Mouse (Mus musculus) embryonic facial prominence, embryonic 15.5 days (tissue): ENCODE measurements around the gene Hif3a. TPM values are rescaled to one million over a fixed set of nuclear protein-coding genes. Genes with fewer than 3 reads are reported as not detected.

Experiments
- ATAC-seq: fragments of 200-750 bp; cut with Nextera tagmentation; 2 replicates; pipeline ENCODE4 v1.8.0; 2017; ENCODE audit warnings: low read depth, moderate TSS enrichment; ENCODE audit not compliant: insufficient number of reproducible peaks, low FRiP score, low TSS enrichment
- H3K27ac ChIP-seq: fragments of 300-500 bp; sonication (generic); replicated peaks from 2 replicates; pipeline ENCODE4 v1.5.1; 2015; ENCODE audit warnings: mild to moderate bottlenecking, inconsistent platforms
- H3K27me3 ChIP-seq: fragments of 300-500 bp; sonication (generic); 2 replicates; pipeline ENCODE4 v1.6.1; 2015; ENCODE audit warnings: inconsistent platforms
- H3K36me3 ChIP-seq: fragments of 300-500 bp; sonication (generic); 2 replicates; pipeline ENCODE4 v1.6.1; 2015; ENCODE audit warnings: mild to moderate bottlenecking, inconsistent platforms
- H3K4me1 ChIP-seq: fragments of 300-500 bp; sonication (generic); 2 replicates; pipeline ENCODE4 v1.6.1; 2015; ENCODE audit warnings: inconsistent platforms
- H3K4me2 ChIP-seq: fragments of 300-500 bp; sonication (generic); replicated peaks from 2 replicates; pipeline ENCODE4 v1.6.1; 2015; ENCODE audit warnings: mild to moderate bottlenecking, inconsistent platforms
- H3K4me3 ChIP-seq: fragments of 300-500 bp; sonication (generic); replicated peaks from 2 replicates; pipeline ENCODE4 v1.5.1; 2015; ENCODE audit warnings: mild to moderate bottlenecking, inconsistent platforms
- H3K9ac ChIP-seq: fragments of 300-500 bp; sonication (generic); 2 replicates; pipeline ENCODE4 v1.6.1; 2015; ENCODE audit warnings: inconsistent platforms
- H3K9me3 ChIP-seq: fragments of 300-500 bp; sonication (generic); replicated peaks from 2 replicates; pipeline ENCODE4 v1.6.1; 2016; ENCODE audit warnings: inconsistent platforms
- WGBS: fragments of 180-500 bp; shearing (Covaris S2); methylation state at CpG from one replicate; pipeline ENCODE4 v1.1.7; 2015; 5-methylcytosine and 5-hydroxymethylcytosine counted together
- polyA plus RNA-seq: library from polyadenylated mRNA; unstranded; fragments of >200 nt; fragmentation: Nextera tagmentation; extraction: Ambion mirVana; gene quantifications from 2 replicates; pipeline ENCODE4 v1.2.1, GENCODE M21; 2015

Hif3a gene
- polyA plus RNA-seq, 1 experiment from 2014 or later = 31.2 TPM

DNA sequence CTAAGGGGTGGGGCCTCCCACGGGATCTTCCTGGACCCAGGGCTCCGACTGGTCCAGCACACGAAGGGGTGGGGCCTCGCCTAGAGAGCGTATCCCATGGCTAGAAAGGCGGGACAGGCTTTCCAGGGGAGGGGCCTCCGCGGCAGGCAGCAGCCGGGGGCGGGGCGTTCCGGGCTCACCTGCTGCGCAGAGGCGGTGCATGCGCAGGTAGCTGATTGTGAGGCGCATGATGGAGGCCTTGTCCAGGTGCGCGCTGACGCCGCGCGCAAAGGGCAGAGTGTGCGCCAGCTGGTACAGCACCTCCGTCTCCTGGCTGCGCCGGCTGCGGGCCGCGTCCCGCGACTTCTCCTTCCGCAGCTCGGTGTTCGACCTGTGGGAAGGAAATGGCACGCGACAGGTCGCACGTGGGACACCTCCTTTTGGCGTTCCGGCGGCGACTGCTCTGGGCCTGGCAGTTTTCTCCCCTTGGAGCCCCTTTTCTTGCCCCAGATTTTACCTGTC, 6.1 kb downstream of the Hif3a start:
- H3K4me2 ChIP-seq = peak overlapping the region; percentile 82
- peak; percentile 77 for ATAC-seq
- H3K36me3 ChIP-seq = peaks cover 26% of the 10 kb centered on the region
- H3K27ac ChIP-seq = peak overlapping the region; percentile 97
- WGBS = under 1% methylated on average over 42 of the region's 42 CpGs
- no peaks in the 10 kb centered on the region for H3K9me3 ChIP-seq
- H3K4me3 ChIP-seq = peak overlapping the region; percentile 51
- no peaks in the 10 kb centered on the region for H3K27me3 ChIP-seq
- peak overlapping the region; percentile 33 for H3K9ac ChIP-seq
- H3K4me1 ChIP-seq = peaks cover 60% of the 10 kb centered on the region

DNA sequence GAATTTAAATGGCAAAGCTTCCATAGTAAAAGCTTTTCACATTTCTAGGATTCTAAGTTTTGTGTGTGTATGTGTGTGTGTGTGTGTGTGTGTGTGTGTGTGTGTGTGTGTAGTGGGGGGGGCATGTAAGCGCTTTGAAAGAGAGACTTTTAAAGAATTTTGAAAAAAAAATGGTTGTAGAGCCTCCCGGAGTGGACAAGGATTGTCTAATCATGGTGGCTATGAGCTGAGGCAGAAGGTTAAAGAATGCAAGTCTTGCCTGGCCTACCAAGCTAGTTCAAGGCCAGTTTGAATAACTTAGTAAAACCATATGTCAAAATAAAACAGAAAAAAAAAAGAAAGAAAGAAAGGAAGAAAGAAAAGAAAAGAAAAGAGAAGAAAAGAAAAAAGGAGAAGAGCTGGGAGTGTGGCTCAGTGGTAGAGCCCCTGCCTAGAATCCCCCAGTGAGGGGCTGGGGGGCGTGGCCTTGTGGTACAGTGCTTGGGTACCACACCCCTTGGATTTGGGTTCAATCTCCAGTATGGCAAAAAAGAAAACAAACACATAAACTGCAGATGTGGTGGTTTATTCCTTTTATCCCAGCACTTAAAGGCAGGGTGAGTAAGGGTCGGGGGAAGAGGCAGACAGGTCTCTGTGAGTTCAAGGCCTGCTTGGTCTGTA, 6.8 kb downstream of the Hif3a start:
- Histone ChIP-seq H3K4me3 (peak overlapping the region; percentile 51), H3K4me2 (peak overlapping the region; percentile 82), H3K4me1 (peaks cover 52% of the 10 kb centered on the region), H3K36me3 (peaks cover 31% of the 10 kb centered on the region), H3K27ac (peak overlapping the region; percentile 97; the same call in 1 of the 2 replicates), H3K9ac (no peak overlapping the region), H3K27me3 (no peaks in the 10 kb centered on the region), H3K9me3 (no peaks in the 10 kb centered on the region)
- no peak for ATAC-seq
- WGBS = 87% methylated on average over 4 of the region's 4 CpGs

GRCm38 (mm10) chr7:17054325-17054989, 7.8 kb downstream of the Hif3a start:
- Histone ChIP-seq H3K4me1 (peaks cover 43% of the 10 kb centered on the region), H3K27ac (no peak overlapping the region), H3K9ac (no peak overlapping the region), H3K36me3 (peaks cover 37% of the 10 kb centered on the region), H3K9me3 (no peaks in the 10 kb centered on the region), H3K4me2 (no peak overlapping the region), H3K27me3 (no peaks in the 10 kb centered on the region), H3K4me3 (no peak overlapping the region)
- no peak for ATAC-seq
- WGBS = 86% methylated on average over 14 of the region's 16 CpGs

DNA sequence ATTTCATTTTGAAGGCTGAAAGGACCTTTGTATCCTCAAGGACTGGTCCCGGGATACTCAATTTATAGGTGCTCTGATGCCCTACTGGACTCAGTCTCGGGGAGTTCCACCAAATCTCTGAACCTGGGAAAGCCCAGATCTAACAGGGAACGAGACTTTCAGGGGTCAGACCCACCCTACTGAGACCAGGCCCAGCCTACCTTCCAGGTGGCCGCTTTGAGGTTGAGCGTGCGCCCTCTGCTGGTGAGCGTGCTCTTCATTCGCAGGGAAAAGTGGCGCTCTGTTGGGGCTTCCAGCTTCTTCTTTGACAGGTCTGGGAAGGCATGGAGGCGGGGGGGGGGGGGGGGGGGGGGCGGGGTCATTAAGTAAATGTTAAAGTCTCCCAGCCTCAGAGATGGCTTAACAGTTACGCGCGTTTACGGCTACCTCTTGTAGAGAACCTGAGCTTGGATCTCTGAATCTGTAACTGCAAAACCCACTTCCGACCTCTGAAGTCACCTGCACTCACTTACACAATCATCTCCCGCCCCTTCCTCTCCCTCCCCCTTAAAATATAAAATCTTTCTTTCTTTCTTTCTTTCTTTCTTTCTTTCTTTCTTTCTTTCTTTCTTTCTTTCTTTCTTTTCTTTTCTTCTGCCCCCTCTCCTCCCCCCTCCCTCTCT, 11.2 kb downstream of the Hif3a start:
- 14% methylated on average over 14 of the region's 17 CpGs for WGBS
- Histone ChIP-seq H3K27ac (no peak overlapping the region), H3K4me3 (no peak overlapping the region), H3K27me3 (no peaks in the 10 kb centered on the region), H3K9me3 (no peaks in the 10 kb centered on the region), H3K4me2 (no peak overlapping the region), H3K4me1 (peaks cover 12% of the 10 kb centered on the region), H3K36me3 (peaks cover 63% of the 10 kb centered on the region), H3K9ac (no peak overlapping the region)
- 0 out of 2 replicates have a peak, but pooled peaks have one; percentile 26 for ATAC-seq

DNA sequence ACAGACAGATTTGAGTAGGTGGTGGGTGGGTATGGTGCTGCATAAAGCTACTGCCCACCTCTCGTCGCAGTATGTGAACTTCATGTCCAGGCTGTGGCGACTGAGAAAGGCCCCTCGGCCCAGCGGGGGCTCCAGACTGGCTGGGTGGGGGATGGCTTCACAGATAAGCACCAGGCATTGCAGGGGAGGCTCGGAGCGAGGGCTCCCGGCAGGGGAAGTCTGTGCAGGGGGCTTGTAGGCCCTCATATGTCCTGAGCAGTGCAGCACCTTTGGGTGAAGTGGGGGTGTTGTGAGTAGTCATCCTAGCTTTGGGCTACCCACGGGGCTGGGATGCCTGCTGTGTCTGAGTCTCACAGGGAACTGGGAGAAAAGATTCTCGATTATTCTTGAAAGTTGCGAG, 11.7 kb downstream of the Hif3a start:
- Histone ChIP-seq H3K27me3 (no peaks in the 10 kb centered on the region), H3K9ac (no peak overlapping the region), H3K4me3 (no peak overlapping the region), H3K36me3 (peaks cover 63% of the 10 kb centered on the region), H3K9me3 (no peaks in the 10 kb centered on the region), H3K4me1 (peaks cover 9% of the 10 kb centered on the region; the same call in 1 of the 2 replicates), H3K27ac (no peak overlapping the region), H3K4me2 (no peak overlapping the region)
- no peak for ATAC-seq
- 70% methylated on average over 11 of the region's 11 CpGs for WGBS

- Histone ChIP-seq H3K9ac (no peak overlapping the region), H3K9me3 (no peaks in the 10 kb centered on the region), H3K27ac (no peak overlapping the region), H3K36me3 (peaks cover 68% of the 10 kb centered on the region), H3K4me1 (0 out of 2 replicates have a peak, but pooled peaks cover 8% of the 10 kb centered on the region), H3K27me3 (no peaks in the 10 kb centered on the region), H3K4me2 (no peak overlapping the region), H3K4me3 (no peak overlapping the region)
- ATAC-seq = no peak
- WGBS = 83% methylated on average over 10 of the region's 10 CpGs
These were observed 13.6 kb downstream of the Hif3a start for GRCm38 (mm10) chr7:17048431-17049190.

- no peaks in the 10 kb centered on the region for H3K9me3 ChIP-seq
- no peak overlapping the region for H3K4me3 ChIP-seq
- peaks cover 75% of the 10 kb centered on the region for H3K36me3 ChIP-seq
- H3K4me1 ChIP-seq = 0 out of 2 replicates have a peak, but pooled peaks cover 8% of the 10 kb centered on the region
- H3K9ac ChIP-seq = no peak overlapping the region
- H3K4me2 ChIP-seq = no peak overlapping the region
- WGBS = 87% methylated on average over 5 of the region's 5 CpGs
- ATAC-seq = no peak
- H3K27me3 ChIP-seq = no peaks in the 10 kb centered on the region
- H3K27ac ChIP-seq = no peak overlapping the region
These were observed 15.1 kb downstream of the Hif3a start for GRCm38 (mm10) chr7:17047041-17047682.

GRCm38 (mm10) chr7:17045743-17046142, 16.5 kb downstream of the Hif3a start:
- H3K36me3 ChIP-seq = peaks cover 72% of the 10 kb centered on the region
- WGBS = 39% methylated on average over 1 of the region's 1 CpGs
- no peak overlapping the region for H3K4me2 ChIP-seq
- H3K27ac ChIP-seq = no peak overlapping the region
- no peak for ATAC-seq
- H3K4me1 ChIP-seq = 0 out of 2 replicates have a peak, but pooled peaks cover 6% of the 10 kb centered on the region
- H3K4me3 ChIP-seq = no peak overlapping the region
- no peaks in the 10 kb centered on the region for H3K9me3 ChIP-seq
- no peak overlapping the region for H3K9ac ChIP-seq
- H3K27me3 ChIP-seq = no peaks in the 10 kb centered on the region

- Histone ChIP-seq H3K9ac (no peak overlapping the region), H3K4me2 (no peak overlapping the region), H3K4me3 (no peak overlapping the region), H3K4me1 (no peaks in the 10 kb centered on the region), H3K27ac (no peak overlapping the region), H3K36me3 (peaks cover 85% of the 10 kb centered on the region), H3K9me3 (no peaks in the 10 kb centered on the region), H3K27me3 (no peaks in the 10 kb centered on the region)
- ATAC-seq = no peak
- WGBS = 95% methylated on average over 7 of the region's 7 CpGs
These were observed 22.9 kb downstream of the Hif3a start for GRCm38 (mm10) chr7:17039373-17039772.

- Histone ChIP-seq H3K9ac (no peak overlapping the region), H3K27ac (no peak overlapping the region), H3K4me1 (no peaks in the 10 kb centered on the region), H3K4me3 (no peak overlapping the region), H3K4me2 (no peak overlapping the region), H3K36me3 (peaks cover 85% of the 10 kb centered on the region), H3K9me3 (no peaks in the 10 kb centered on the region), H3K27me3 (no peaks in the 10 kb centered on the region)
- 61% methylated on average over 9 of the region's 9 CpGs for WGBS
- ATAC-seq = no peak
These were observed 24.1 kb downstream of the Hif3a start for GRCm38 (mm10) chr7:17038018-17038695.
